Mouse (Mus musculus) inflammation-experienced regulatory T-cells, adult 6 months (primary cell): ENCODE measurements around the gene Timm23. TPM values are rescaled to one million over a fixed set of nuclear protein-coding genes. Genes with fewer than 3 reads are reported as not detected.
"Not testable (repeated sequence)": the region's sequence is repeated elsewhere in the genome, so short reads cannot be mapped to it uniquely, and the experiment has no call there.

Source experiments
- ATAC-seq: one replicate; pipeline ENCODE4 v1.8.0; 2017
- polyA plus RNA-seq, 3 experiments: library from polyadenylated mRNA; unstranded; fragments of 100-300 nt; shearing (Covaris generic); gene quantifications; one replicate each; pipeline ENCODE4 v1.2.1; 2017

Gene Timm23
- polyA plus RNA-seq: 100 to 1,000 TPM; 143 to 224 (median 162) TPM

DNA sequence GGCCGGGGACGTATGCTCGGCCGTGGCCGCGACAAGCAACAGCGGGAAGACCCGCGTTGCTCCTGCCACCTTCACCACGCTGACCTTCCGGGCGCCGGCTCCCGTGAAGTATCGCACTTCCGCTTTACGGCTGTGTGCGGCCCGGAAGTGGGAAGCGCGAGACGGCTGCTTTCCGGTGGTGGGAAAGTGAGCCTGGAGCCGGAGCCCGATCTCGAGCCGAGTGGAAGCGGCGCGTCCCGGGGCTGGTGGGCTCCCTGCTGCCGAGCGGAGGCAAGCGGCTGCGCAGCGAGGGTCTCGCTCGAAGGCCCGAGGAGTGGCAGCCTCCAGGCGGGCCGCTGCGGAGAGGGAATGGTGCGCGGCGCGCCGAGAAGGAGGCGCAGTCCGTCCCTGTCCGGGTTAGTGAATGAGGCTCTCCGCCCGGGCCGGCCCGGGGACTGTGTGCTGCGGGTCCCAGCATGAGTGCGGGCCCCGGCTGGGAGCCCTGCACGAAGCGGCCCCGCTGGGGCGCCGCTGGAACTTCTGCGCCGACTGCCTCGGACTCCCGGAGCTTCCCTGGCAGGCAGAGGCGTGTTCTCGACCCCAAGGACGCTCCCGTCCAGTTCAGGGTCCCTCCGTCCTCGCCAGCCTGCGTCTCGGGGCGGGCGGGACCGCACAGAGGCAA lies at the start of gene Timm23, which contains the start of gene Parg:
TSS of gene Timm23 (minus strand) at position 108 of the 661 bp plus-strand sequence.
TSS of gene Parg (plus strand) at position 159 of the 661 bp plus-strand sequence.
- peak; percentile 92 for ATAC-seq

DNA sequence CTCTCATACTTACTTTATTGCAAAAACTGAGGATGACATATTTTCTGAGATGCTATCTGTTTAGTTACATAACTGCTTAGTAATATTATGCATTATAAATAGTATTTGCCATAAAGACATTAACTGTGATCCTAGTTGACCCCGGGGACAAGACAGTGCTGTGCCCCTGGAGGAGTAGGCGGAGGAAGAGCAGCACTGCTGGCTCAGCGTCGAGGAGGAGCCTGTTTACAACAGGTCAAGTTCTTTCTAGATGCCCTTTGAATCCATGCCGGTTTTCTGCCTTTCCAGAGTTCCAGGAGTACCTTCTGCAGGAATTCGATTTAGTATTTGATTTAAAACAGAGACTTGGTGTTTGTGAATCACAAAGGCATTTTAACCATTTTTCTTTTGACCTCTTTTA lies 47.9 kb upstream of the Timm23 start:
- no peak for ATAC-seq

DNA sequence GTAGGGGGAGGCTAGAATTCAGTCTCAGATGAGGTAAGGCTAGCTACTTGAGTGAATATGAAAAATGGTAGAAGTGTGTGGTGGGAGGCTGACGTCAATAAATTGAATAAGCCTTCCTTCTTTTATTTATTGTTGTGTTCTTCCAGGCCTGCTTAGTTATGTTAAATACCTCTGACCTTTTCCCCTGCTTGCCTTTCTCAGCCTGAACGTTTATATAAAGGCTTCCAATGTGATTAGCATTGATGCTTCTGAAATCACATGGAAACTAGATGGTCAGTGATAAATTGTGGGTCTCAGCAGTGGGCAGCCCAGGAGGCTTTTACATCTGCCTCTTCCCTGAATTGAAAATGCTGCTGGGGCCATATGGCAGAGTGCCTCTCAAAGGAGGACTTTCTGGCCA lies 44.3 kb upstream of the Timm23 start:
- ATAC-seq: no peak

DNA sequence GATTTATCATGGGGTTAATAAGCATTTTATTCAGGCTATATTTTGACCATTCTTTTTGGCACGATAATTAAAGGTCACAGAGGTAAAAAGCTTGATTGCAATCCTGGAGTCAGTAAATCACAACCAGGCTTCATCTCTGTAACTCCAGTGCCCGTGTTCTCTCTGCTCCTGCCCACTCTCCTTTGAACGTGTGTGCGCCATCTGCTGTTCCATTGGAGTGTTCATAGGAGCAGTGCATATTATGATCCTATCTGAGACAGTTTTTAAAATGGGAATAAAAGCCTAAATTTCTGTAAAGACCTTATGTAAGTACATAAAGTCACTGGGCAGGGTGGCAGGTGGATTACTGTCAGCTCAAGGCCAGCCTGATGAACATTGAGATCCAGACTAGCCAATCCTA lies 40.7 kb upstream of the Timm23 start:
- ATAC-seq: no peak

DNA sequence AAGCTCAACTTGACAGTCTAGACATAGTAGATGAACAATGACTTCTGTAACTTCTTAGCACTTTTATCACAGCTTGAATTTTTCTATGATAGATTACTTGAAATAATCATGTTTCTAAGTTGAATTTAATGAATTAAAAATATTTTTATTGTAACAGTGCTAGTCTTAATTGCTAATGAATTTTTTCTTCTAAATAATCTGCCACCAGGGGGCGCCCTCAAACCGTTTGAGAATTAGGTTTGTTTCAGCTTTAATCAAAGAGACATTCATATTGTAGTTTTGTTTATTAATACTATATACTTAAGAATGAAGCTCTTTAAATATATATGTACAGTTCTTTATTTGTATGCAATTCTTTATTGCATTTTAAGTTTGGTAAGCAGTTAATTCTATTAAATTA lies 27.3 kb upstream of the Timm23 start:
- no peak for ATAC-seq

DNA sequence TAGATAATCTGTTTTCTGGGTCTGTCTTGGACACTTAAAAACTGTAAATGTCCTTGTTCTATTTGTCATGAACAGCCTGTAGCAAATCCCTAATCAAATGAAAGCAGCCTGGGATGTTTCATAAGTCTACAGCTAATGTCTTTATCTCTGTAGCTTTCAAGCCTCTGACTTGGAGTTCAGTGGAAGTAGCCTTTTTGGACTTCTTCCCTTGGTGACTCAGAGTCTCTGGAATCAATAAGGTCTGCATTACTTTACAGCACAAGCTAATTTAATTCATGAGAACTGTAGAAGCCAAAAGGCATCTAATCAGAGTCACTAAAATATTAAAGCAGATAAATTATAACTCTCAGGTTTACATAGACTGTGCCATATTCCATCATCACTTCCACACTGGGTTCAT lies 24.9 kb upstream of the Timm23 start:
- no peak for ATAC-seq

DNA sequence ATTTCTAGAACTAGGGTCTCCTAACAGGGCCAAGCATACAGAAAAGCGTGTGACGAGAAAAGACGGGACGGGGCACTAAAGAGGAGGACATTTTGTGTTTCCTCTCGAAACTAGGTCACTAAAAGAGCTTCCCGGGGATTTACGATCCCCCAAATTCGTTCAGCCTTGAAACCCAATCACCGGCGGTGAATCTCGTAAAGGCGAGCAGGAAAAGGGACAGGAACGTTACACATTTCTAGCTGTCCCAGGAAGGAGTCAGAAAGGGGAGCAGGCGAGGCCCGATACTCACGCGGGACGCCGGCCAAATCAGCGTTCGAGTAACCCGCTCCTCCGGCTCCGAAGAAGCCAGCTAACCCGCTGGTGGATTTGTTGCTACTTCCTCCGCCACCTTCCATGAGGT lies 344 bp downstream of the Timm23 start:
- ATAC-seq: peak; percentile 48

DNA sequence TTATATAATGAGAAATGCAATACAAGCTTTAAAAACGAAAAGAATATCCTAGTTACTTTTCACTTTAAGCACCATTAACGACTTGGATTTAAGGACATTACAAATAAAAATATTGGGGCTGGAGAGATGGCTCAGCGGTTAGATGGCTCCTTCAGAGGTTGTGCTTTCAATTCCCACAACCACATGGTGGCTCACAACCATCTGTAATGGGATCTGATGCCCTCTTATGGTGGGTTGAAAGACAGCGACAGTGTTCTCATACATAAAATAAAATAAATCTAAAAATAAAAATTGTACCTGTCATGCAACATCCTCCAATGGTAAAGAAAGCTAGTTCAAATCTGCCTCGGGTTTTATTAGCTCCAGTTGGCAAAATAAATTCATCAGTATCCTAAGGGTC lies 8.1 kb downstream of the Timm23 start:
- ATAC-seq: not testable (repeated sequence)

DNA sequence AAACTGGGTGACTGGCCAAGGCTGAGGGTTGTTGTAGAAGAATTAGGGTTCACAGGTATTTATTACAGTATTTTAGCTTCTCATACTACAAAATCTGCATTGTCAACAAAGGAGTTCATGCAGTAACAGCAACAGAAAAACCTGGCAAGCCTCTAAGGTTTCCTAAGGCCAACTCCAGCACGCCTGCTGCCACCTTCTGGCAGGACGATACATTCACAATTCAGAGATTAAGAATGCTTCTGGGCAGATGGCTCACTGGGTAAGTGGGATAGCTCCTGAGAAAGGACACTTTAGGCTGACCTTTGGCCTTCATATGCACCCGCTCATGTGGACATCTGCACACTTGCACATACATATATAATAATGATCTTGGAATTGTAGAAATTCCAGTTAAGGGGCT lies 9.3 kb downstream of the Timm23 start:
- peak; percentile 73 for ATAC-seq

DNA sequence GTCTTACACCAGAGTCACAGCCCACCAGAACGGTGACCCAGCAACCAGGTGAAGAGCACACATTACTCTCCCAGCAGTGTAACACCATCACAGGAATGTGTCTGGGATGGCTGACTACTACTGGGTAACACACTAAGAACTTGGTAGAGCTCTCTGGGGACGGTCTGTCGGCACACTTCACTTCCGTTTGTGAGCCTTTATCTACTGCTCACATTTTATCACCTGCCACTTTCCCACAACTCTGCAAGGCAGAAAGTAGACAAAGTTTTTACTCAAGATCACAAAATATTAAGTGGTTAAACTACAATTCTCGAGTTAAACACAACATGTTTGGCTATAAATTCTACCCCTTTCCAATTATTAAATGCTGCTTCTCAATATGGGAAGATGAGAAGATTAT lies 9.8 kb downstream of the Timm23 start:
- ATAC-seq: no peak

DNA sequence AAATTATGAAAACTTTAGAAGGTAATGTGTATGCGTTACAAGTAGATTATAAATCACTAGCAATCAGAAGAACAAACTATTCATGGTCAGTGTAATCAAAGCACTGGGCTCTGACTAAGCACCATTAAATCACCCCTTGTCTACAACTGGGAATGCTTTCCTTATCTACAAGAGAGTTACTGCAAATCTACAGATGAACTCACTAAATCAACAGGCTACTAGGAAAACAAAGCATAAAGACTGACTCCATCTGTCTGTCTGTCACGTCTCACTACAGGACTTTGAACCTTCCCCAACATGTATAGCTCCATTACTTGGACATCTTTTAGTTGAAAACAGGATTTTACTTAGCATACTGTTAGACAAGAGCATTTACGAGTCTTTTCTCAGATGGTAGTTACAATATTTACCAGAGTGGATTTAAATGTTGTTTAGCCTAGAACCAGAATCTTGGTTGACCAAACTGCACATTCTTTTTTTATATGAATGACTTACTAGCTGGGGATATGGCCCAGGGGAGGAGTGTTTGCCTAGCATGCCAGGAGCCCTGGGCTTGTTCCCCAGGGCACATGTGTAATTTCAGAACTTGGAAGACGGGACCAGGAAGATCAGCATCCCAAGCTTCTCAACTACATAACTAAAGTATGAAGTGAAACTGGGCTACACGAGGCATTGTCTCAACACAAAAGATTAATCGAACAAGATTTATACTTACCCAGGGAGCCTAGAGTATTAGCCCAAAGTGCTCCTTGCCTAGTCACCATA lies 10.9 kb downstream of the Timm23 start:
- ATAC-seq: no peak

DNA sequence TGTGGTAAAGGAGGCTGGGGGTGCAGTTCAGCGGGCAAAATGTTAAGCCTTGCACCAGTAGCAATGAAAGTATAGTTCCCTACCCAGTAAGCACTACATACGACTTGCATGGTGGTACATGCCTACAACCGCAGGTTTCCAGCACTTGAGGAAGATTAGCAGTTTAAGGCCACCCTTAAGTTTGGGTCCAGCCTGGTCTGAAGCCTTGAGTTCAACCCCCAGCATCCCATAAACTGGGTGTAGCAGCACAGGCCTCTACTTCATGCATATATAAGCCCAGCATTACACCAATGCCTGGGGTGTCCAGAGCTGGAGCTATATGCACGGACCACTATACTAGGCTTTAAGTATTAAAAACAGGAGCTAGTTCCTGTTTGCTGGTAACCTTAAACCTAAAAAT lies 17.9 kb downstream of the Timm23 start:
- no peak for ATAC-seq

DNA sequence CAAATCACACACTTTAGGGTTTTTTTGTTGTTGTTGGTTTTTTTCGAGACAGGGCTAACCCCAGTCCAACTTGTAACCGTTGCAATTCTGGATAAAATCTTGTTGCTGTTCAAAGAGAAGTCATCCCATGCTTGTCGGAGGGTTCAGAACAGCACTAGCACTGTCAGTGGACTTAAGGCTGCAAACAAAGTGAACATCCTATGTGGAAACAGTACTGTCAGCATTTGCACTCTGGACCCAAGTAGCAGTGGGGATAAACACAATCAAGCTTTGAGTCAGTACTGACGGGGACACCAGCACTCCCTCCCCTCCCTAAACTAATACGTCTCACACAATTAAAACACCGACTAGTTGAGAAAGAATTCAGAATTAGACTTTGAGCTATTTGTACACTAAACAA lies 20.8 kb downstream of the Timm23 start:
- no peak for ATAC-seq

DNA sequence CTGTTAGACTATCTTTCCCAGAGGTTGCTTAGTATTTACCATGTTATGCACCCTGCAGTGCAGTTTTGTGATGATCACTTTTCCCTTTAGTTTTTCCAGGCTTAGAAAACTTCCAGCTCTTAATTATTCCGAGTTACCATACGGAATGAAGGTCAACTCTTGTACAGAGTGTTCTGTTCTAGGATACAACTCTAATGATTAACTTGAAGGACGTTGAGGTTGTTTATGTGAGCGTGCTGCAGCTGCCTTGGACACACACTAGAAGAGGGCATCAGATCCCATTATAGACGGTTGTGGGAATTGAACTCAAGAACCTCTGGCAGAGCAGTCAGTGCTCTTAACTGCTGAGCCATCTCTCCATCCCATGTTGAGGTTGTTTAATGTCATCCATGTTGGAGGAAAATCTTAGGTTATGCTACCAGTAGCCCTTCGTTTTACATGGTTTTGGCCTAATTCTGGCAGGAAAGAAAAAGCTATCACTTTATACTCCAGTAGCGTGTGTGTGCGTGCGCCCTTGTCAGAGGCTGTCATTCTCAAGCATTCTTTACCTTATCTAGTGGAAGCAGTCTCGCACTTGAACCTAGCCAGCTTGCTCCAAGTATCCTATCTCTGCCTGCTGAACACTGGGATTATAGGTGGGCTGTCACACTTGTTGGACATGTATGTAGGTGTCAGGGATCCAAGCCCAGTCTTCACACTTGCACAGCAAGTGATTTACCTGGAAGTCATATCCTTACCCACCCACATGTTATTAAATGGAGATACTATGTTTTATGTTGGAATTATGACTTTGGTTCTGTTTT lies 22.1 kb downstream of the Timm23 start:
- ATAC-seq: no peak

DNA sequence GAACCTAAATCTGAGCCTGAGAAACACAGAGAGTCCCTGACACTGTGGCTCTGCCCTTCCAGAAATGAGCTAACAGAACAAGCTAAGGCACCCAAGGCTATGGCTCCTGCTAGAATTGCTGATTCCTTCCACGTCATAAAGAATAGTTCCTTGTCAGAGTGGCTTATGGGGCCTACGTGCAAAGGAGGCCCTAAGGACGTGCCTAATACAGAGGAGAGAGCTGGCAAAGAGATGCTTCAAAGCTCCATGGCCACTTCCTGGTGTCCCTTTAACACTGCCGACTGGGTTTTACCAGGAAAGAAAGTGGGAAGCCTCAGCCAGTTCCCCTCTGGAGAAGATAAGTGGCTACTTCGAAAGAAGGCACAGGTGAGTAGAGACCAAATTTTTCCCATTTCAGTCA lies 25.1 kb downstream of the Timm23 start:
- not testable (repeated sequence) for ATAC-seq

DNA sequence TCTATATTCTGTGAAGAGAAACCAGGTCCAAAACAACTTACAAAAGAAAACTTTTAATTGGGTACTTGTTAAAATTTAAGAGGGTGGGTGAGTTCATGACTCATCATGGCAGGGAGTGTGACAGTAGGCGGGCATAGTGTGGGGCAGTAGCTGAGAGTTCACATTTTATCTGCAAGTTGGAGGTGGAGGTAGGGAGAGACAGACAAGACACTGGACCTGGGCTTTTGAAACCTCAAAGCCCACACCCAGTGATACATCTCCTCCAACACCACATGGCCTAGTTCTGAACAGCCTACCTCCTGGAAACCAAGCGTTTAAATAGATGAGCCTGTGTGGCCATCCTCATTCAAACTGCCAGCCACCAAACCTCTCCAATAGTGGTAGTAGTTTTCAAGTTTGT lies 26.4 kb downstream of the Timm23 start:
- ATAC-seq: no peak

DNA sequence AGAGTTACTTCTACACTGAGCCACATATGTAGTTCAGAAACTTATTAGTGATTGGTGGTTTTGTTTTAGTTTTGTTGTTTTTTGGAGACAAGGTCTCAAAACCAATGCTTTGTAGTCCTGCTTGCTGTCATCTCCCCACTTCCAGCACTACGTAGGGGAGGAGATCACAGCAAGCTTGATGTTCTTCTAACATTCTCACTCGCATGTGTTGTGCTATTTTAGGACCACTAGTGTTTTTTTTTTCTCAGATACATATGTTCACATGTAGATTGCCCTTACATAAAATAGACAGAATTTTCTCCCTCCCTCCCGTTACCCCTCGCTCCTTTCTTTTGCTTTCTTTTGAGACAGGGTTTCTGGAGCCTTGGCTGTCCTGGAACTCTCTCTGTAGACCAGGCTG lies 31.6 kb downstream of the Timm23 start:
- ATAC-seq: no peak

DNA sequence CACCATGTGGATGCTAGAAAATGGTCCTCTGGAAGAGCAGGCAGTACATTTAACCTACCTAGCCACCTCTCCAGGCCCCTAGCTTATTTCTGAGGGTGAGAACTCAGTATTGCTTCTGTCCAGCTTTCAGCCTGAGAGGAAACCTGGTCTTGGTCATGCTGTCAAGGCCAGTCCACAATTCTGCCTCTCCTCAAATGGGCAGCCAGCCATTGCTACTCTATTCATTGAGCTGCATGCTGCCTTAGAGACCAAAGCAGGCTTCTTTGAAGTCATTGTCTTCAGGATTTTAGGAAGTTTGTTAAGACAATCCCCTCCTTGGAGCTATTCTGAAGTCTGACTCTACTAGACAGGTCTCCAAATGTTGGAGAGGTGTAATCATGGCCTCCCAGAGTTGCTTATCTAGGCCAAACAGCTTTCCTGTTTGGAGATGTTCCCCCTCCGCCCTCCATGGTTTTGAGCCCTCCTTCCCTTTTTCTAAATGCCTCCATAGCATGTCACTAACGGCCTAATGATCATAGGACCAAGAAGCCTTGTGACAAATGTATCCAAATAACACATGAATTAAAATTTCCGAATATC lies 33.0 kb downstream of the Timm23 start:
- no peak for ATAC-seq

DNA sequence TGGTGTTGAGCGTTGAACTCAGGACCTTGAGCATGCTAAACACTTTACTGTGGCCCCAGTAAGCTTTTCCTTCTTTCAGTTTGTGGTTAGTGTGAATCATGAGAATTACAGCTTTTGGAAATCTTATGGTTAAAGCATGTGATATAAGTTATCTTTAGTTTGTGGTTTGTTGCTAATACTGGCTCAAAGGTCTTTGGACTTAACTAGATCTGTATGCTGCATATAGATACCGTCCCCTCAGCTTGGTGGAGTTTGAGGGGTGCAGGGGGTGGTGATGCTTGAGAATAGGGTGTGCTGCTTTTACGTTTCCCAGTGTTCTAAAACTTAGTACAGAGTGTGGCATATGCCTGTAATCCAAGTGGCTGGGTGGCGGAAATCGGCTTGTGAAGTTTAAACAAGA lies 34.4 kb downstream of the Timm23 start:
- ATAC-seq: no peak

DNA sequence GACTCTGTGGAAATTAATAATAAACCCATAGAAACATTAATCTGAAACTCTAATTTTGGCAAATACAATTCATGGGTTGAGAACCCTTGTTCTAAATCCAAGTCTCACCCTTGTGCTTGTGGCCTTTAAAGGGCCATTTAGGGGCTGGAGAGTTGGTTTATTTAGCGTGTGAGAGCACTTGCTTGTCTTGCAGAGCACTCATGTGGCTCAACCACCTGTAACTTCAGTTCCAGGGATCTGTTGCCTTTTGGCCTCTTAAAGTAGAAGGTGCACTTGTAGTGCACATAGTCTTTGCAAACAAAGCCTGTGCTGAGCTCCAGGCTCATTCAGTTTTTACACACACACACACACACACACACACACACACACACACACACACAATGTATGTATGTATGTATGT lies 34.9 kb downstream of the Timm23 start:
- ATAC-seq: no peak

DNA sequence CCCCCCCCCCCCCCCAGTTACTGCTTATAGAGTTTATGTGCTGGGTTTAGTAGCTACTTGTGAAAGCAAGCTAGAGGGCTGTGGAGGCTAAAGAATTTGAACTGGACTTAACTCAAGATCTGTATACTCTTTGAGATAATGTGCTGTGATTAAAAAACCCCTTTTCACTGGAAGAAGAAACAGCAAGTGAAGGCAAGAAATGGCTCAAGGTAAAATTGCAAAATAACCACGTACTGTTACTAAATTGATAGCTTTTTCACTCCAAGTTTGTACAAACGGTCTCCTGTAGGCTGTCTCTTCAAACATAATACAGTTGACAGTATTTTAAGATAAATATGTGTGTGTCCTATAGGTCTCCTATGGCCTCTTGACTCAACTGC lies 35.6 kb downstream of the Timm23 start:
- no peak for ATAC-seq

DNA sequence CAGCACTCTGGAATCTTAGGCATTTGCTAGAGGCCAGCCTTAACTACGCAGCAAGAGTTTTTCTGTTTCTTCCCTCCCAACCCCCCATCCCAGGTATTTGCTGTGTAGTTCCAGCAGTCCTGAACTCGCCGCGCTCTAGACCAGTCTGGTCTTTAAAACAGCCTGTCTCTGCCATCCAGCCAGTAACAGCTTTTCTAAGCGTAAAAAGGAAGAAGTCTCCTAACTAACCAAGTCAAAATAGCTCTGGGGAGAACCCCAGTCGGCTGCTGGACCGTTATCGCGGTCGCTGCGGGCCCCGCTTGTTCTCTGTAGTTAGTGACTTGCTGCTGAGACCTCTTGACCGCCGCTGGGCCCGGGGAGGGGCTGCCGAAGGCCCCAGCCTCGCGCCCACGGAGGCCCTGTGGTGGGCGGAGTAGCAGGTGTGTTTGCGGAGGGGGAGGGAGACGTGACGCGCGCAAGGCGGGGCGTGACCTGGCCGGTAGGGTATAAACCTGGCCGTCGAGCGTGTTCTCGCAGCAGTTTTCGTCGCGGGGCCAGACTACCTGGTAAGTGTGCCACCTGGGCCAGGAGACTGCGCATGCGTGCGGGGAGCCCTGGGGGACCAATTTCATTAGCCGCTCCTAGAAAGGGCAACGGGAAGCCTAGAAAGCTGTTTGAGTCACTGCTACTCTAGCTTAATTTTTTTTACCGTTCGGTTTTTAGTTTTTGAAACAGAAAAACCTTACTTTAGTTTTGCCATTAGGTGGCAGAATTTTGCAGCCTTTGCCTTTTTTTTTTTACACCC lies 36.2 kb downstream of the Timm23 start:
- peak; percentile 90 for ATAC-seq
